Mouse (Mus musculus) myocyte (in vitro differentiated cells): Measurements from ENCODE around the gene Csgalnact2.

Experiments
- E2F4 ChIP-seq: IDR thresholded peaks from one replicate; pipeline ENCODE4 v1.6.1; 2011; ENCODE audit warnings: mild to moderate bottlenecking, control low read depth, moderate library complexity; ENCODE audit not compliant: insufficient read depth
- MAX ChIP-seq: IDR thresholded peaks from one replicate; pipeline ENCODE4 v1.6.1; 2011; ENCODE audit warnings: low read depth, mild to moderate bottlenecking, control low read depth
- MYOD1 ChIP-seq, 3 experiments: IDR thresholded peaks; one replicate each; pipeline ENCODE4 v1.6.1; 2011; ENCODE audit warnings: control low read depth in 2 of 3, low read depth in 2 of 3, mild to moderate bottlenecking in 2 of 3, moderate library complexity in 1 of 3; ENCODE audit not compliant: insufficient read length in 2 of 3, control insufficient read depth in 1 of 3
- POLR2A ChIP-seq: IDR thresholded peaks from one replicate; pipeline ENCODE4 v1.6.1; 2011; ENCODE audit warnings: low read depth, mild to moderate bottlenecking, control low read depth, moderate library complexity; ENCODE audit not compliant: insufficient read length
- REST ChIP-seq: IDR thresholded peaks from one replicate; pipeline ENCODE4 v1.6.1; 2011; ENCODE audit warnings: mild to moderate bottlenecking, control low read depth, moderate library complexity; ENCODE audit not compliant: insufficient read depth, insufficient read length

DNA sequence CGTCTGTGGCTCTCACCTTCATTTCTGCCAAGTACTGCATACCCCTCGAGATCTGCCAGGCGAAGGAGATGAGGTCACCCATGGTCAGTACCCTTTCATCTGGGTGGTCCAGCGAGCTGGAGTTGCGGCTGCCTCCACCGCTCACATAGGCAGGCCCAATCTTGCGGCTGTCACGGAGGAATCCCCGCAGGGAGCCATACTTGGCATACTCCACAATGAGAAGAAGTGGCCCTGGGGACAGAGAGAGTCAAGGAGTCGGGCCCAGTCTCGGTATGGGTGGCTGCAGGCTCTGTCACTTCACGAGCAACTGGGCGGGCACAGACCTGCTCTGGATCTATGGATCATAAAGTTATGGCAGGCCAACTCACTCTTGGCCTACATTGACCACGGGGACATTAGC is 29.2 kb upstream of the Csgalnact2 start:
- TF ChIP-seq E2F4 (no peak), MAX (no peak), POLR2A (no peak), MYOD1 (IDR thresholded peaks at IDR 0.05; ENCODE audit: control insufficient read depth in 1 of 3, insufficient read length in 2 of 3, low read depth in 2 of 3) (no peak), REST (no peak)
